Mouse (Mus musculus) frontal cortex, postnatal 36 days (tissue): ENCODE measurements around the gene Fyb.

Source experiments
- DNase-seq, 2 experiments: peaks; one replicate each; pipeline ENCODE4 v3.0.0; 2022; ENCODE audit warnings: low spot score in 2 of 2

The Fyb gene

DNA sequence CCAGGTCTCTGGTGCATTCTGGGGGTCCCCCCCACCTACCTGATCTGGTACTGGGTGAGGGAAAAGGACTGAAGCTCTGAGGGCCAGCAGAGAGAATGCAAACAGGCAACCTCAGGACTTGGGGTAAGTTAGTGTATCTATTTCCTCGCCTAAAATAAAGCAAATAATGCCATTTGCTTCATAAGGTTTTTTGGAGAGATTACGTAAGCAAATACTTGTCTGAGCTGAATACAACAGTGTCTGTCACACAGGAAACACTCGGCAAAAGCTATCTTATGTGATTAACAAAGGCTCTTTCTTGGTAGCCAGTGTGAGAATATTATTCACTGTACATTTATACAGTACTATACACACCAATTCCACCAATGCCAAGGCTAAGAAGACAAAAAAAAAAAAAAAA is 76.0 kb downstream of the Fyb start:
- no peak for DNase-seq

DNA sequence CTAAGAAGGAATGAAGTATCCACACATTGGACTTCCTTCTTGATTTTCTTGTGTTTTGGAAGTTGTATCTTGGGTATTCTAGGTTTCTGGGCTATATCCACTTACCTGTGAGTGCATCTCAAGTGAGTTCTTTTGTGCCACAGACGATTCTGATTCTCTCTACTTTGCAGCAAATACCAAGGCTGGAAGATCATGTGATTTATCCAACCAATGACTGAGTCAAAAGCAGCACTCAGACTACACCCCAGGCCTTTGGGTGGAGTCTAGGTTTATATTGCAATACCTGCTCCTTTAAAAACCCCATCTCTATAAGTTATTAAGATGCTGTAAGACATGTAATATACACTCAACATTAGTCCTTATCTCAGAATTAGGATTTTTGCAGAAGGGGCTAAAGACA is 77.7 kb downstream of the Fyb start:
- no peak for DNase-seq

DNA sequence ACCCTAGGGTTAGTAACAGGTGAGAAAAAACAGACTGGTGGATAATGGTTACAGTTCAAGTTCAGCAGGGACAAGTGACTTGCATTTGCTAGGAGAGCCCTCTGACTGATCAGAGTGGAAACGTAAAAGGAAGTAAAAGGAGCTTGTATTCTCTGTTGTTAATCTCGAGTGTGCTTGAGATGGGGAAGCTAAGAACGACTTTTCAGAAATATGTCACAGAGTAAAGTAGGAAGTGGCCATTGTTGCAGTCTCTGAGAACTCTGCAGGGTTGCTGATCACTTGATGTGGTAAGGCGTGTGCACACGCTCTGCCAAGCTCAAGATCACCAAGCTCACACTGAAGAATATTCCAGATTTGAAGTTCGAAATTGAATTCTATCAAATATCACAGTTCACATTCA is 78.7 kb downstream of the Fyb start:
- no peak for DNase-seq

- DNase-seq, result no peak
Measured at GRCm38 (mm10) chr15:6602003-6602402, 79.3 kb downstream of the Fyb start.

- no peak for DNase-seq
Measured at GRCm38 (mm10) chr15:6610703-6611102, 88.0 kb downstream of the Fyb start.

GRCm38 (mm10) chr15:6612835-6613234 is 90.2 kb downstream of the Fyb start:
- DNase-seq, result no peak

- DNase-seq, result no peak
Measured at GRCm38 (mm10) chr15:6616382-6617149, 93.9 kb downstream of the Fyb start.

GRCm38 (mm10) chr15:6619558-6620316 is 97.1 kb downstream of the Fyb start:
- DNase-seq, result no peak

- DNase-seq, result peak; percentile 67 to 82
Measured at GRCm38 (mm10) chr15:6622512-6622911, 99.9 kb downstream of the Fyb start.

GRCm38 (mm10) chr15:6623529-6624228 is 101.0 kb downstream of the Fyb start:
- DNase-seq, result no peak

GRCm38 (mm10) chr15:6624365-6625182 is 101.9 kb downstream of the Fyb start:
- peak; percentile 20 to 28 for DNase-seq

DNA sequence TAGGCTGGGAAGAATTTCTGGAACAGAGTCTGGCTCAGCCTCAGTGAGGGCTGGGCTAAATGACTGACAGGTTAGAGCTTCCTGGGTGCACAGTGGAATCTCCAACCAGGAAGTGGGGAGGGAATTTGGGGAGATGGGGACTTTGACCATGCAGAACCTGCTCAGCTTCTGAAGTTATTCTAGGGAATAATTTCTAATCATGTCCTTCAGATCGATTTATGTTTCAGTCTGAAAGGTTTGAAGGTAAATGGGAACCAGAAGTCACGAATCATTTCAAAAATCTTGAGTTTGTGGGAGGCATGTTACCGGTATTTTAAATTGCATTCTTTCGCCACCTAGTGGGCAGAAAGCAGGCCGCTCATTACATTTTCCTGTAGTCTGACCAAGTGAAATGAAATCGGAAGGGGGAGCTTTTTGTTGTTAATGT is 103.0 kb downstream of the Fyb start:
- peak; percentile 44 to 72 for DNase-seq

DNA sequence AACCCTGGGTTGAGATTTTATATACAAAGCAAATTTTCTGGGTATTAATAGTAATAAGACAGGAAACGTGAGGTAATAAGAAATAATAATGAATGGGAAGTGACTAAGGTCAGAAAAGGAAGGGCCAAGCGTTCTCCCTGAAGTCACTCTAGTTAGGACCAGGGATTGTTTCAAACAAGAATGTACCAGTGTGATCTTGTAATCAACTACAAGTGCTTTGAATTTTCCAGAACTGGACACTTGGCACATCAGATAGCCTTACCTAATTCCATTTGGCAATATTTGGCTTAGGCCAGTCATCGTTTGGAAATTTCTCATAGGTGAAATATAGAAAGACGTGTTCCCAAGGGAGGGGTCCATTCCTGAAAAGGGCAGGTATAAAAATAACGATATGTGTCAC is 103.5 kb downstream of the Fyb start:
- no peak for DNase-seq

- DNase-seq, result no peak
Measured at GRCm38 (mm10) chr15:6628431-6629077, 105.9 kb downstream of the Fyb start.

DNA sequence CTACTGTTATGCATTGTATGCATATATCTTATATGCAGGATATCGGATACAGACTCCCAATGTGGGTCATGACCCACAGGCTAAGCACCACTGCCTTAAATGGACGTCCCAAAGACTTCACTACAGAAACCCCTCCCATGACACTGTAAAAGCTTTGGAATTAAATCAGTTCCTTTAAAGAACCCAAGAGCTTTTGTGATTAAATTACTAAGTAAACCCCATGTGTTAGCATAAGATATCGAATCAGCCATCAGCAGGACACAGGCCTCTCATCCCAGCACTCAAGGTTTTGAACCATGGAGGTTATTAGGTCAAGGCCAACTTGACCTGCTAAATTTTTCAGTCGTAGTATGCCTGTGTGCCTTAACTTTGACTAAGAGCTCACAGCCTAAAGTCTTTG is 106.5 kb downstream of the Fyb start:
- DNase-seq, result no peak

DNA sequence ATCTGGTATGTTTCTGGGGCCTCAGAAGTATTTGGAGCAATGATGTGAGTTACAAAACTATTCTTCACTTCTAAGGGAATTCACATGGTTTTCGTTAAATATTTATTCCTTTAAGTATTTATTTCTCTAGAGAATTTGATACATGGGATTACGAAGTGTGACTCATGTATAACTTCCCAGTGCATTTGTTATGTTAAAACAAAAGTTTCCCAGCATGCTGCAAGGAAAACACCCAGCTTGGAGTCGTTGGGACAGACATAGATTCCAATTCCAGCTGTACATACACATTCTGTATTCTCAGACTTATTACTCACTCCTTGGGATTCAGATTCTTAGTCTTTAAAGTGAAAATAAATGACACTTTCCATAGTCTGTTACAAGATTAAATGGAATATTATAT is 112.8 kb downstream of the Fyb start:
- no peak for DNase-seq

GRCm38 (mm10) chr15:6642223-6642622 is 119.6 kb downstream of the Fyb start:
- DNase-seq, result no peak

GRCm38 (mm10) chr15:6645498-6645897 is 122.8 kb downstream of the Fyb start:
- DNase-seq, result no peak

DNA sequence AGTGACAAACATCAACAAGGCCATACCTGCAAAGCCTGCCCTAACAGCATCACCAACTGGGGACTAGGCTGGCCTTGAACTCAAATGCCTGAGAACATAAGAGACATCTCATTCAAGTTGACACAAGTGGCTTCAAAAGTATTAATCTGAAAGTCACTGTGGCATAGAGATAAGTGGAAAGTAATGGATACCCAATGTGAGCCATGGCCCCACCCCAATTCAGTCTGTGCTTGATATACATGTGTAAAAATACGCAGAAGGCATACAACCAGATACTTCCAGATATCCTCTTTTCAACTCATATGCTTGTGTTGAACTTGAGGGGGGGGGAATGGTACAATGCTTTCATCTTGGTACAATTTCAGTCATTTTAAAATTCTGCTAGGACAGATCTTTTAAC is 124.4 kb downstream of the Fyb start:
- DNase-seq, result no peak

GRCm38 (mm10) chr15:6648757-6649403 is 126.2 kb downstream of the Fyb start:
- no peak for DNase-seq

DNA sequence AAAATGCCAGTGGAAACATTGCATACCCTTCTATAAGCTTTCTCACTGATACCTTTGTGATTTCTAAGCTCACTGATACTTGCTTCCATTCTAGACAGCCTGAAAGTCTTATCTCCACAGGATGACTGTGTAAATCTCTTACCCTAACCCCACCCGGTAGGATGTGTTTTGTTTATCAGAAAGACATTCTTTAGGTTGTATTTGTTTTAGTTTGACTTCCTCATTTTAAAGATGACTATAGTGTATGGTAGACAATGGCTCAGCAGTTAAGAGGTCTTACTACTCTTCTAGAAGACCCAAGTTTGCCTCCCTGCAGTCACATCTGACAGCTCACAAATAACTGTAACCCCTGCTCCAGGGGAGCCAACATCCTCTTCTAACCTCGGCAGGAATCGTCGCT is 130.4 kb downstream of the Fyb start:
- no peak for DNase-seq
